Mouse (Mus musculus) forebrain, embryonic 12.5 days (tissue): ENCODE measurements at regions not wholly inside any gene's neighbourhood (a gene's known extent, or its start where the extent isn't known, plus 50 kb on each side); places are given as distances from the start of the nearest gene placed in this dataset.
A peak's percentile ranks its signal among the peaks of the same experiment; 100 is the strongest.

Experiments
- ATAC-seq: fragments of 200-750 bp; cut with Nextera tagmentation; 2 replicates; pipeline ENCODE4 v1.8.0; 2017; ENCODE audit warnings: moderate TSS enrichment; ENCODE audit not compliant: low FRiP score
- H3K27ac ChIP-seq: fragments of 300-500 bp; sonication (generic); 2 replicates; pipeline ENCODE4 v1.5.1; 2016; ENCODE audit warnings: mild to moderate bottlenecking
- H3K27me3 ChIP-seq: fragments of 300-500 bp; sonication (generic); 2 replicates; pipeline ENCODE4 v1.6.1; 2016; ENCODE audit warnings: mild to moderate bottlenecking
- H3K36me3 ChIP-seq: fragments of 300-500 bp; sonication (generic); replicated peaks from 2 replicates; pipeline ENCODE4 v1.6.1; 2016; ENCODE audit warnings: mild to moderate bottlenecking
- H3K4me1 ChIP-seq: fragments of 300-500 bp; sonication (generic); 2 replicates; pipeline ENCODE4 v1.6.1; 2016
- H3K4me2 ChIP-seq: fragments of 300-500 bp; sonication (generic); 2 replicates; pipeline ENCODE4 v1.6.1; 2016; ENCODE audit warnings: mild to moderate bottlenecking, moderate library complexity
- H3K4me3 ChIP-seq: fragments of 300-500 bp; sonication (generic); replicated peaks from 2 replicates; pipeline ENCODE4 v1.5.1; 2016; ENCODE audit warnings: mild to moderate bottlenecking
- H3K9ac ChIP-seq: fragments of 300-500 bp; sonication (generic); 2 replicates; pipeline ENCODE4 v1.6.1; 2016; ENCODE audit warnings: mild to moderate bottlenecking
- H3K9me3 ChIP-seq: fragments of 300-500 bp; sonication (generic); 2 replicates; pipeline ENCODE4 v1.6.1; 2016
- WGBS: fragments of 180-500 bp; shearing (Covaris S2); methylation state at CpG from one replicate; pipeline ENCODE4 v1.1.7; 2016; 5-methylcytosine and 5-hydroxymethylcytosine counted together

- Histone ChIP-seq H3K27ac (no peak overlapping the region), H3K27me3 (no peaks in the 10 kb centered on the region), H3K4me3 (no peak overlapping the region), H3K36me3 (no peaks in the 10 kb centered on the region), H3K9me3 (no peaks in the 10 kb centered on the region), H3K4me1 (no peaks in the 10 kb centered on the region), H3K4me2 (no peak overlapping the region), H3K9ac (no peak overlapping the region)
- 61% methylated on average over 3 of the region's 3 CpGs for WGBS
- ATAC-seq = no peak
Observed at GRCm38 (mm10) chr10:125164671-125165070, 224.6 kb downstream of the Slc16a7 start.

GRCm38 (mm10) chr10:125161077-125161476 lies 228.2 kb downstream of the Slc16a7 start:
- 75% methylated on average over 5 of the region's 5 CpGs for WGBS
- no peak overlapping the region for H3K4me2 ChIP-seq
- H3K4me1 ChIP-seq = no peaks in the 10 kb centered on the region
- no peak overlapping the region for H3K9ac ChIP-seq
- no peak overlapping the region for H3K27ac ChIP-seq
- no peaks in the 10 kb centered on the region for H3K36me3 ChIP-seq
- no peak for ATAC-seq
- H3K27me3 ChIP-seq = no peaks in the 10 kb centered on the region
- H3K4me3 ChIP-seq = no peak overlapping the region
- H3K9me3 ChIP-seq = no peaks in the 10 kb centered on the region

- peaks cover 5% of the 10 kb centered on the region; the same call in 1 of the 2 replicates for H3K4me1 ChIP-seq
- ATAC-seq = 0 out of 2 replicates have a peak, but pooled peaks have one; percentile 30
- 9% methylated on average over 2 of the region's 2 CpGs for WGBS
- H3K27me3 ChIP-seq = no peaks in the 10 kb centered on the region
- no peaks in the 10 kb centered on the region for H3K36me3 ChIP-seq
- H3K4me3 ChIP-seq = no peak overlapping the region
- no peaks in the 10 kb centered on the region for H3K9me3 ChIP-seq
- H3K9ac ChIP-seq = no peak overlapping the region
- H3K4me2 ChIP-seq = no peak overlapping the region
- H3K27ac ChIP-seq = no peak overlapping the region
Observed at GRCm38 (mm10) chr10:125148753-125149152, 240.5 kb downstream of the Slc16a7 start.

GRCm38 (mm10) chr10:125147239-125147782 lies 242.0 kb downstream of the Slc16a7 start:
- no peak overlapping the region for H3K4me2 ChIP-seq
- no peaks in the 10 kb centered on the region for H3K9me3 ChIP-seq
- no peaks in the 10 kb centered on the region for H3K36me3 ChIP-seq
- H3K4me1 ChIP-seq = peaks cover 5% of the 10 kb centered on the region; the same call in 1 of the 2 replicates
- H3K4me3 ChIP-seq = no peak overlapping the region
- no peaks in the 10 kb centered on the region for H3K27me3 ChIP-seq
- no peak for ATAC-seq
- no peak overlapping the region for H3K9ac ChIP-seq
- no peak overlapping the region for H3K27ac ChIP-seq

- no peak for ATAC-seq
- 92% methylated on average over 3 of the region's 3 CpGs for WGBS
Observed at GRCm38 (mm10) chr10:125146365-125146764, 242.9 kb downstream of the Slc16a7 start.

GRCm38 (mm10) chr10:125145809-125146208 lies 243.5 kb downstream of the Slc16a7 start:
- no peak overlapping the region for H3K9ac ChIP-seq
- no peaks in the 10 kb centered on the region for H3K9me3 ChIP-seq
- H3K4me3 ChIP-seq = no peak overlapping the region
- H3K4me2 ChIP-seq = no peak overlapping the region
- H3K27ac ChIP-seq = no peak overlapping the region
- 89% methylated on average over 4 of the region's 4 CpGs for WGBS
- ATAC-seq = no peak
- peaks cover 5% of the 10 kb centered on the region; the same call in 1 of the 2 replicates for H3K4me1 ChIP-seq
- H3K36me3 ChIP-seq = no peaks in the 10 kb centered on the region
- no peaks in the 10 kb centered on the region for H3K27me3 ChIP-seq

More at GRCm38 (mm10) chr10:125146365-125146764, 242.9 kb downstream of the Slc16a7 start:
- H3K27ac ChIP-seq = no peak overlapping the region
- H3K4me1 ChIP-seq = peaks cover 5% of the 10 kb centered on the region; the same call in 1 of the 2 replicates
- H3K4me3 ChIP-seq = no peak overlapping the region
- no peak overlapping the region for H3K9ac ChIP-seq
- H3K4me2 ChIP-seq = no peak overlapping the region
- no peaks in the 10 kb centered on the region for H3K36me3 ChIP-seq
- no peaks in the 10 kb centered on the region for H3K27me3 ChIP-seq
- H3K9me3 ChIP-seq = no peaks in the 10 kb centered on the region

- no peak overlapping the region for H3K4me3 ChIP-seq
- H3K4me2 ChIP-seq = no peak overlapping the region
- no peaks in the 10 kb centered on the region for H3K27me3 ChIP-seq
- WGBS = 91% methylated on average over 5 of the region's 5 CpGs
- H3K36me3 ChIP-seq = no peaks in the 10 kb centered on the region
- no peaks in the 10 kb centered on the region for H3K9me3 ChIP-seq
- ATAC-seq = no peak
- H3K9ac ChIP-seq = no peak overlapping the region
- H3K4me1 ChIP-seq = no peaks in the 10 kb centered on the region
- H3K27ac ChIP-seq = no peak overlapping the region
Observed at GRCm38 (mm10) chr10:125121762-125122161, 267.5 kb downstream of the Slc16a7 start.

- Histone ChIP-seq H3K4me2 (no peak overlapping the region), H3K27me3 (no peaks in the 10 kb centered on the region), H3K4me3 (no peak overlapping the region), H3K4me1 (no peaks in the 10 kb centered on the region), H3K27ac (no peak overlapping the region), H3K36me3 (no peaks in the 10 kb centered on the region), H3K9me3 (no peaks in the 10 kb centered on the region), H3K9ac (no peak overlapping the region)
- ATAC-seq = no peak
- 42% methylated on average over 1 of the region's 1 CpGs for WGBS
Observed at GRCm38 (mm10) chr10:125114318-125114717, 274.9 kb downstream of the Slc16a7 start.

- WGBS = 86% methylated on average over 1 of the region's 1 CpGs
- Histone ChIP-seq H3K9ac (no peak overlapping the region), H3K4me2 (no peak overlapping the region), H3K36me3 (no peaks in the 10 kb centered on the region), H3K4me1 (no peaks in the 10 kb centered on the region), H3K27me3 (no peaks in the 10 kb centered on the region), H3K9me3 (no peaks in the 10 kb centered on the region), H3K27ac (no peak overlapping the region), H3K4me3 (no peak overlapping the region)
- no peak for ATAC-seq
Observed at GRCm38 (mm10) chr10:125108986-125109385, 280.3 kb downstream of the Slc16a7 start.

- Histone ChIP-seq H3K4me3 (no peak overlapping the region), H3K9me3 (no peaks in the 10 kb centered on the region), H3K4me1 (no peaks in the 10 kb centered on the region), H3K4me2 (no peak overlapping the region), H3K27ac (no peak overlapping the region), H3K27me3 (no peaks in the 10 kb centered on the region), H3K9ac (no peak overlapping the region), H3K36me3 (no peaks in the 10 kb centered on the region)
- no peak for ATAC-seq
- WGBS = 93% methylated on average over 2 of the region's 2 CpGs
Observed at GRCm38 (mm10) chr10:125084975-125085374, 304.3 kb downstream of the Slc16a7 start.

GRCm38 (mm10) chr10:125072401-125072800 lies 316.9 kb downstream of the Slc16a7 start:
- Histone ChIP-seq H3K4me3 (no peak overlapping the region), H3K4me2 (no peak overlapping the region), H3K27me3 (no peaks in the 10 kb centered on the region), H3K9ac (no peak overlapping the region), H3K4me1 (no peaks in the 10 kb centered on the region), H3K27ac (no peak overlapping the region), H3K36me3 (no peaks in the 10 kb centered on the region), H3K9me3 (no peaks in the 10 kb centered on the region)
- WGBS = 87% methylated on average over 5 of the region's 5 CpGs
- ATAC-seq = no peak

- Histone ChIP-seq H3K27ac (no peak overlapping the region), H3K9ac (no peak overlapping the region), H3K4me2 (no peak overlapping the region), H3K4me3 (no peak overlapping the region), H3K27me3 (no peaks in the 10 kb centered on the region), H3K4me1 (no peaks in the 10 kb centered on the region), H3K9me3 (no peaks in the 10 kb centered on the region), H3K36me3 (no peaks in the 10 kb centered on the region)
- WGBS = 85% methylated on average over 4 of the region's 4 CpGs
- no peak for ATAC-seq
Observed at GRCm38 (mm10) chr10:125070246-125070645, 319.0 kb downstream of the Slc16a7 start.

GRCm38 (mm10) chr10:125039290-125039689 lies 350.0 kb downstream of the Slc16a7 start:
- Histone ChIP-seq H3K27ac (no peak overlapping the region), H3K9ac (no peak overlapping the region), H3K36me3 (no peaks in the 10 kb centered on the region), H3K4me1 (no peaks in the 10 kb centered on the region), H3K9me3 (no peaks in the 10 kb centered on the region), H3K4me2 (no peak overlapping the region), H3K27me3 (no peaks in the 10 kb centered on the region), H3K4me3 (no peak overlapping the region)
- ATAC-seq = no peak
- WGBS = 83% methylated on average over 3 of the region's 3 CpGs
